Mouse (Mus musculus): Measurements from ENCODE around the gene Tnni2.

The Tnni2 gene

DNA sequence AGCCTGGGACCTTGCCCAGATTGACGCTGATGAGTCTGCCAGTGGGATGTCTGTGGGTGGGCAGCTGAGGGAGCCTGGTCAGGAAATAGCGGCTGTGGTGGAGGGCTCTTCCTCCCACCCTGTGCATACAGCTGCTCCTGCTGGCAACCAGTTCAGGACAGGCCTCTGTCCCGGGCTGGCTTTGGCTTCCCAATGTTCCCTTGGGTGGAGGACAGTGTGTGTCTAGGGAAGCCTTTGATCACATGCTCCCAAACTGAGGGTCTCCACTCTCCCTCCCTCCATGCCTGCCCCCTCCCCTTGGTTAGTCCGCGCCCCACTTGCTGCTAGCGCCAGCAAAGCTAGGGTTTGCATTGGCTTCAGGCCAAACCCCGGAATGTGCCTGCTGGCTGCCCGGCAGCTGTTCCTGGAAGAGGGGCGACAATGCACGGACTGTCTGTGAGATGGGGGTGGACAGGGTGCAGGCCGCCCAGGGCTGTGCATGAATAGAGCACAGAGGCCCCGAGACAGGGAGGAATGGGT lies 11.4 kb upstream of the Tnni2 start:
- CTCF ChIA-PET = interaction anchor here (1.5 kb wide), 1 partner anchor 96 kb away, joined by 4 read pairs; no protein-coding TSS in a partner anchor

DNA sequence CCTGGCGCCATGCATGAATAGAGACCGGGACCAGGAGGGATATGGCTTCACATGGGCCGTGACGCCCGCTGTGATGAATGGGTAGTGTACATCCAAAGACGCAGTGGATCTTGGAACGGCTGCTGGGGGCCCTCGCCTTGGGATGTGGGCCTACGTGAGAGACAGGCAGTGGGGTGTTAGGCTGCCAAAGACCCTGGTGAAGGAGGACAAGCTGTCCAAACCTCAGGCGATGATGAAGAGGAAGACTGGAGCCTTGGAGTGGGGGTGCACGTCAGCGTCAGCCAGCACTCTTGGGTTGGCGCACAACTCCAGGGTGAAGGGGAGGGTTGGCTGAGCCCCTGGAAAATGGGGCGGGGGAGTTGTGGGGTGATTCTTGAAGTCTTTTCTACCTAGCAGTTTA lies 10.5 kb upstream of the Tnni2 start:
- CTCF ChIA-PET = interaction anchor here (0.5 kb wide), 1 partner anchor 292 kb away, joined by 3 read pairs; no protein-coding TSS in a partner anchor

DNA sequence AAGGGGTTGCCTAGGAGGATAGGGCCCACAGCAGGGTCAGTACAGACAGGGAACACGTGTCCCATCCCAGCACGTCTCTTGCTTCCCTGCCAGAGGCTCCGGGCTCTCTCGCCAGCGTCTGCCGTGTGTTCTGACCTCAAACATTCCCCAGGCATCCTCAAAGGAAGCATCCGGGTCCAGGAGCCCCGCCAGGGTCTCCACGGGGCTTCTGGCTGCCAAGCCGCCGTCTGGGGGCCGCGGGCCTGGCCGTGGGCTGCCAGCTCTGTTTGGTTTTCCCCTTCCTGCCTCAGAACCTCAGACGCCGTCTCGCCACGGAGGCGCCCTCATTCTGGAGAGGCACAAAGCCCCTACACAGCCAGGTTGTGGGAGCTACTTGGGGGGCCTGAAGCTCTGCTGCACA lies 8.0 kb upstream of the Tnni2 start:
- CTCF ChIA-PET = no interaction called here

DNA sequence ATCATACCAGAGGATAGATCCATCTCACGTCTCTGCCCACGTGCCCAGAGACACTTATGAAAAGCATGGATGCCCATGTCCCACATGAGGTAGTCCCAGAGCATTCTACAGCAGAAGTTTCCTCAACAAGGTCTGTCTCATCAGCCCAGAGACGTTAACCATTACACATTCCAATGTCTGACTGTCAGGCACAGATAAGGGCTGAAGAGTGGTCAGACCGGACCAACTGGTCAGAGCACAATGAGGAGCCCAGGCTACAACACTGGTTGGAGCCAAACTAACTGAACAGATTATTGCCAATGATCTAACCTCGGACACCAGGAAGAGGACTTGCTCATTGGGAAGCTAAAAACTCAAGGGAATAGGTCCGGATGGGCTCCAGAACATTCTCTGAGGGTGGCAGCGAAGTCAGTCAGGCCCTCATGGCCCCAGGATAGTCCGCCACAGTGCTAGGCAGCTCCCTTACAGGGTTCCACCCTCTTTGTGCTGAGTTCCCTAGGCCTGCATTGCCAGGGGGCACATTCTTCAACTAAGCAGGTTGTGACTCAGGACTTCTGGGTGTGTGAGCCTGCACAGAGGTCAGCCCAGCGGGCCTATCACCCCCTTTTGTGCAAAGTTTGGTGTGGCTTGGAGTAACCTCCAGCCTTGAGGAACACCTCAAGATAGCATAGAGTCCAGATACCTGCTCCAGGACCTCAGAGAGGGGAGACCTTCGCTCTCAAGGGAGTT lies 7.3 kb upstream of the Tnni2 start, which contains the start of gene Syt8:
Gene Syt8, plus strand, starts transcription at position 714 of the 729 bp plus-strand sequence.
- CTCF ChIA-PET = no interaction called here

DNA sequence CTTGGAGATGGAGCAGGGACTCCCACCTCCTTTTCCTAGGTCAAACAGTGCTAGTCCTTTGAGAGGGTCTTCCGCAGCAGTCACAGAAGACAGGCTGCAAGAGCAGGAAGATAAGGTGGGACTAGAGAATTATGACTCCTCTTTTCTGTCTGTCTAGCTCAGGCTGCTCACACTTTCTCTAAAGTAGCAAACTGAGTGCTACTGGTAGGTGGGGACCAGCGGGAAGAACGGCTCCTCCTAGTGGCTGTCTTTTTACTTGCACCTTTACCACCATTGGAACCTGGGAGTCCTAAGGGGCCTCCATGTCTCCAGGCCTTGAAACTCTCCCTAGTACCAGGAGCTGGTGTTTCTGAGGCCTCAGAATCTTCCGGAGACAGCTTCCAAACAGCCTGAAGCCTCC lies 6.1 kb upstream of the Tnni2 start:
- CTCF ChIA-PET = interaction anchor here (1.1 to 1.3 kb wide), 3 partner anchors 12 to 105 kb away, joined by 3 to 6 read pairs (median 4); no protein-coding TSS in a partner anchor

DNA sequence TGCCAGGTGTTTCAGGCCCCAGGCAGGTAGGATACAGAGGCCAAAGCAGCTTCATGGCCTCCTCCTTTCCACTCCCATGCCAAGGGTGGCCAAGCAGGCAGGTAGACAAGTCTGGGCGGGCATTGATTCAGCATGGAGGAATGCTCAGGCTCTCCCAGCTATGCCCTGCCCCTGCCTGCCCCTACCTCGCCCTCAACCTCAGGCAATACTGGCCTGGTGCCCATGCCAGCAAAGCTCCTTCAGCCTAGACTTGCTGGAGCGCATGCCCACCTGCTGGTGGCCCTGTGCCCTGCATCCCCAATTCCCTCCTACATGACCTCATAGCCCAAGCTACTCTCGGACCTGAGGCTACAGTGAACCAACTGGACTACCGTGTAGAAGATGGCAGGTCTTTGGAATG lies 4.3 kb upstream of the Tnni2 start:
- CTCF ChIA-PET = interaction anchor here (0.6 to 1.4 kb wide), 3 partner anchors 40 to 1549 kb away, joined by 4 to 10 read pairs (median 4); no protein-coding TSS in a partner anchor

DNA sequence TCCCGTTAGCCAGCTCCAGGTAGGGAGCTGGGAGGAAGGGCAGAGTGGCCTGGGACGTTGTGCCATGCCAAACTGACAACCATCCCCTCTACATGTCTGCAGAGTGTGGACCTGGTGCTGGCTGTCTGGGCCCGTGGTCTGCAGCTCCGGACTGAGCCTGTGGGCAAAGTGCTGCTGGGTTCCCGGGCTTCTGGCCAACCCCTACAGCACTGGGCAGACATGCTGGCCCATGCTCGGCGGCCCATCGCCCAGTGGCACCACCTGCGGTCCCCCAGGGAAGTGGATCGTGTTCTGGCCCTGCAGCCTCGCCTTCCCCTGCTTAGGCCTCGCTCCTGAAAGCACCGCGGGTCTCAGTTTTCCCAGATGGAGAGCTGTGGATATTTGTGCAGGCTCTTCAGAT lies 1.6 kb upstream of the Tnni2 start:
- CTCF ChIA-PET = interaction anchor here (0.6 to 2.1 kb wide), 6 partner anchors 19 to 143 kb away, joined by 3 to 11 read pairs (median 6); partner anchors contain the start of gene Tnnt3

DNA sequence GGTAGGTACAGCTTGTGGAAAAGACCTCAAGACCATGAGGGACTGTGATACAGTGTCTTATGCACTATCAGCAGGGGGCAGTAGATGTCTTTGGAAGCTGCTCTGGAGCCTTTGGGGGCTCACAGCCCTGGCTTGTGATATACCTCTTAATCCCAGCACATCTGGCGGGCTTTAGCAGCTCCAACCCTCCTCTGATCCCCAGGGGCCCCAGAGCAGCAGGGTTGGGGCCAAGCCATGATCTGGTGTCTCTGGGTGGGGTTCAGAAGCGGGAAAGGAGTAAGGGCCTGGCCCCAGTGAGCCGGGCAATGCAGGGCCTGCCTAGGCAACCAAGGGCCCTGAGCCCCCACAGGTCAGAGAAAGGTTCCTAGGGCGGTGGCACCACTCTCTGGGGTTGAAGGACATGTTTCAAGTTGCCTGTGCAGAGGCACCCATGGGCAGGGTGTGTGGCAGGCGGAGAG lies 922 bp upstream of the Tnni2 start:
- CTCF ChIA-PET = interaction anchor here (0.6 to 2.1 kb wide), 6 partner anchors 14 to 107 kb away, joined by 3 to 11 read pairs (median 6); partner anchors contain the start of gene Tnnt3

DNA sequence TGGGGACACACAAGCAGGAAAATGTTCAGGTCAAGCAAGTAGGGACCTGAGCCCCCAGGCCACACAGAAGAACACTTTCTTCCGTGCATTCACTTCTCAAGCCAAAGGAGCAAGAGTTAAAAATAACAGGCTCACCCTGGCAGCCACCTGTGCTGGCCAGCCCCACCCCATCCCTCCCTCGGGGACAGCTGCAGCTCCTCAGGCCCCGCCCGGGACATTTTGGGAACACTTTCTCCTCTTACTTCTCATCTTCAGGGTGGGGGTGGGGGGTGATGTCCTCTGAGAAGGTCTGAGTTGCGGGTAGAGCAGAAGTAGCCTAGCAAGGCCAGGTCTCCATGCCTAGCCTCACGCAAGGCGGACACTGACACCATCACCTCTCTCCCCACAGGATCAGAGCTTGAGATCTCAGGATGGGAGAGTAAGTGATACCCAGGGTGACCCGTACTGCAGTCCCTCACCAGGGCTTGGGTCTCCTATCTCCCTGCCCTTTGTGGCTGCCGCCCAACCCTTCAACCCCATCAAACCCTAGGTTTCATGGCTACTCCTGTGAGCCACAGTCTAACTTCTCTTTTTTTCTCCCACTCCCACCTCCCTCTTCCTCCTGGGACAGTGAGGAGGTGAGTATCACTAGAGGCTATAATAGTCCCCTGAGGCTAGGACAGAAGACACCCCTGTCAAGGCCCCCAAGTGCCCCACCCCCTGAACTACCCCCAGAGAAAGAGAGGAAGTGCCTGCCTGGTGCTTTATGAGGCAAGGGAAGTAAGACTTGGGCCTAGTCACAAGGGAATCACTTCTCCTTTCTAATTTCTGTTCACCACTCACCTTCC lies 686 bp downstream of the Tnni2 start:
- CTCF ChIA-PET = interaction anchor here (1.0 to 2.1 kb wide), 2 partner anchors 53 to 55 kb away, joined by 3 to 11 read pairs; no protein-coding TSS in a partner anchor

DNA sequence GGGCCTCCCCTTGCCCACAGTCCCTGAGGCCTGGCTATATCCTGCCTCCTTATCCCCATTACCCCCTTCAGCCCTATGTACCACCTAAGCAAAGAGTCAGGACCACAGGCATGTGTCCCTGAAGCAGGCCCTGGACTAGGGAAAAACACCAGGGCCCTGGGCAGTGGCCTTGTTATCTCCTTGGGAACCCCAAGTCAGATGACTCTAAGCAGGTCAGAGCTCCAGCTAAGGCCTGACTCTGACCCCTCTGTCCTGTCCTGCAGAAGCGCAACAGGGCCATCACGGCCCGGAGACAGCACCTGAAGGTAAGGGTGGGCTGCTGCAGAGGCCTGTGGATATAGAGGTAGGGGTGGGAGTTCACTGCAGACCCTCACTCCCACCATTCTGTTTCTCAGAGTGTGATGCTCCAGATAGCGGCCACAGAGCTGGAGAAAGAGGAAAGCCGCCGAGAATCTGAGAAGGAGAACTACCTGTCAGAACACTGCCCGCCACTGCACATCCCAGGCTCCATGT lies 1.4 kb downstream of the Tnni2 start:
- CTCF ChIA-PET = interaction anchor here (0.6 to 1.0 kb wide), 2 partner anchors 17 to 52 kb away, joined by 3 to 6 read pairs; partner anchors contain the start of gene Lsp1

DNA sequence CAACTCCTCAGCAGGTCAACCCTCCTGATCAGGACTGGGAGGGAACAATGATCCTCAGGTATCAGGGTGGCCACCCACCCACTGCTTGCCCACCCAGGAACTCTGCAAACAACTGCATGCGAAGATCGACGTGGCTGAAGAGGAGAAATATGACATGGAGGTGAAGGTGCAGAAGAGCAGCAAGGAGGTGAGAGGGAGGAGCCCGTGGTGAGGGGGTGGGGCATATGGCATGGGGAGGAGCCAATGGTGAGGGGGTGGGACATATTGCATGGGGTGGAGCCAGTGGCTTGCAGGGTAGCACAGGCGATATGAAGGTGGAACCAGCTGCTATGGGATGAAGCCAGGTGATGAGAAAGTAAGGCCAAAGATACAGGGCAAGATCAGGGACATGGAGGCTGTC lies 1.9 kb downstream of the Tnni2 start:
- CTCF ChIA-PET = interaction anchor here (0.6 kb wide), 1 partner anchor 17 kb away, joined by 6 read pairs; the partner anchor contains the start of gene Lsp1

DNA sequence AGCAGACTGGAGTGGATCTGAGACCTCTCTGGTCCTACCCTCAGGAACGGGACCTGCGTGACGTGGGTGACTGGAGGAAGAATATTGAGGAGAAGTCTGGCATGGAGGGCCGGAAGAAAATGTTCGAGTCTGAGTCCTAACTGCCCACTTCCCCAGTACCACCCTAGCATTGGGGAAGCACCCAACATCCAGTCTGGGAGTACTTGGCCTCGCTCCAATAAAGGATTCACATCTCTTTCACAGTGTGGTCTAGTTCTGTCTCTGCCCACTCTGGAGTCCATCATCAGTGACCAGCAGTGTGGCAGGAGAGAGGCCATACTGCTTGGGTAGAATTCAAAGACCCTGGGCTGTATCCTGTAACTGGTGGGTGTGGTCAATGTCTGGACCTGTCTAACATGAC lies 2.6 kb downstream of the Tnni2 start:
- CTCF ChIA-PET = no interaction called here

DNA sequence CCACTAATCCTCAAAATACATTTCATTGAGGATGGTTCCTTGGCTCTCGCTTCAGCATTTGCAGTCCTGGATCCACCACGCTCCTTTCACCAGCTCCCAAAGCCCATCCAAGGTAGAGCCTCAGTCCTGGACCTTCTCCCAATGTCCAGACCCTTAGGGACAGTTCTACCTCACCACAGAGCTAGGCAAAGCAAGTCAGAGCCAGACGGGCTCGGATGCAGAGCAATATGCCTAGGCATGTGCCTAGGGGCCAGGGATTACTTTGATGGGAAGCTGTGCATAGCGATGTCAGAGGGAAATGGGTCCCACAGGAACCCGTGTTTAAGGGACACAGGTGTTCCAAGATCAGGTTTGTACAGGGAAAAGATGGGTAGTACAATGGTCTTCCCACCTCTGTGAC lies 3.7 kb downstream of the Tnni2 start:
- CTCF ChIA-PET = interaction anchor here (1.3 kb wide), 1 partner anchor 50 kb away, joined by 4 read pairs; no protein-coding TSS in a partner anchor

DNA sequence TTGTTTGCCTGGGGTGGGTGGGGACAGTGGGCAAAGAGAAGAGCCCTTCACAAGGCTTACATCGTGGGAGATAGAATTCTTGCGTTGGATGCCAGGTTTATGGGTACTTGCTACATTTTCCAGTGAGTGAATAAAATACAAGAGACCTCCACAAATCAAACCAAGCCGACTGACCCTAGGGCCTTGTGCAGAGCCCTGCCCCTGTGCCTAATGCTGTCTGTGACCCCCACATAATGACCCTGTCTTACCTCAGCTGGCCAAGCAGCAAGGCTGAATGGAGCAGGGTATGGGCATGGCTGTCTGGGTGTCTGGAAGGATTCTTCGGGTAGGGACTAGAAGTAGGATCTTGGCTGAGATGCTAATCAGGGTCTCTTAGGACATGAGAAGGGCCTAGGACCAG lies 4.7 kb downstream of the Tnni2 start:
- CTCF ChIA-PET = no interaction called here

DNA sequence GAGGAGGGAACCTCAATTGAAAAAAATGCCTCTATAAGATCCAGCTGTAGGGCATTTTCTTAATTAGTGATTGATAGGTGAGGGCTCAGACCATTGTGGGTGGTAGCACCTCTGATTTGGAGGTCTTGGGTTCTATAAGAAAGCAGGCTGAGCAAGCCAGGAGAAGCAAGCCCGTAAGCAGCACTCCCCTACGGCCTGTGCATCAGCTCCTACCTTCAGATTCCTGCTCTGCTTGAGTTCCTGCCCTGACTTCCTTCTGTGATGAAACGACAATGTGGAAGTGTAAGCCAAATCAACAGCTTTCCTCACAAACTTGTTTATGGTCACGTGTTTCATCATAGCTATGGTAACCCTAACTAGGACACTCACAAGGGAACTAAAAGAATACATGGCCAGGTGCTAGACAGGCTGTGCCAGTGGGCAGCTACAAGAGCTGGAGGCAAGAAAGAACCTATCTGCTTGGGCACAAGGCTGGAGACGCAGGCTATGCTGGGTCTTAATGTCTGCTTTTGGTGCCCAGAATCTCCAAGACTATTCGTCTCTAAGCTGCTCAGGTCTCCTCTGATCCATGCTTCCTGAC lies 7.5 kb downstream of the Tnni2 start:
- CTCF ChIA-PET = interaction anchor here (0.9 kb wide), 1 partner anchor 115 kb away, joined by 3 read pairs; no protein-coding TSS in a partner anchor

DNA sequence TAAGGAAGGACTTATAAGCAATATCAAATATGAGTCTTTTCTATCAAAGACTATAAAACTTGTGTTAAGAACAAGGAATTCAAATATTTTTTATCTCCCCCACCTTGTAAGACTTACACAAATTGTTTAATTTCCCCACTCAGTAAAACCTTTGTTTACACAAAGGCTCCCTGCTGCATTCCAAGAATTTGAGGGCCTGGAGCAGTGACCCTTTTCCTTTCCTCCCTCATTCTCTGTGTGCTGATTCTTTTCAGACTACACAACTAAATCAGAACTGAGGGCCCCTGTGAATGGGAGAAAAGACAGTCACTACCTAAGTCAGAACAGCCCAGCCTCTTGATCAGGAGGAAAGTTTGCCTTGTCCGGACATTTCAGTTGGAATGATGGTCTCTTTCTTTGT lies 13.1 kb downstream of the Tnni2 start:
- CTCF ChIA-PET = no interaction called here

DNA sequence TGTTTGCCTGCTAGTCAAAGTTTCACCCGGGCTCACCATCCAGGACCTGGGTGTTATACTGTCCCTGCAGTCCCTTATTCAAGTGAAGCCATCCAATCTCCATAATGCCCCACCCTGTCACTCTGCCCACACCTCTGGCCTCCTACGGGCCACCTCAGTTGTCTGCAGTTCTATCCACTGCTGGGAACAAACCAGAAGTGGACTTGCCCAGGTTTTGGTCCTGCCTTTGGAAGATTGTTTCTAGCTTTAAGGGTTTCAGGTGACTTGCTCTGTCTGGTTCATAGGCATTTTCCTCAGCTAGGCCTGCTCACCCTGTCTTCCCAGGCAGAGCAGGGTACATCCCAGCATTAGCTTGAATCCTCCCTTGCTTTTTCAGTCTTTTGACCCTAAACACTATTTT lies 13.6 kb downstream of the Tnni2 start:
- CTCF ChIA-PET = no interaction called here

DNA sequence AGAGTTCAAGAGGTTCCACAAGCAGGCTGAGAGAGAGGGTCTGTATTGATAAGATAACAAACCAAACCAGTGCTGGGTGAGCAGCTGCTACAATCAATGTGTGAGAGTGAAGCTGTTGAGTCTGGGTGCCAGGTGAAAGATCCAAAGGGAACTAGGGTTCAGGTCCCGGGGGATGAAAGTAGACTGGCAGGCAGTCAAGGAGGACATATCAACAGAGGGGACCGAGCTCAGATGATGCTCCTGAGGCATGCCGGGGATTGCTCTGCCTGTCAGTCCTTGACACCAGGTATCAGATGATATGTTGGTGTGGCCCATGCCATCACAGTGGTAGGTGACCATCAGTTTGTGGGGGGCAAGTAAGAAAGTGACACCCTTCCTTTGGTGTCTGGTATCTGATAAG lies 15.2 kb downstream of the Tnni2 start:
- CTCF ChIA-PET = no interaction called here

DNA sequence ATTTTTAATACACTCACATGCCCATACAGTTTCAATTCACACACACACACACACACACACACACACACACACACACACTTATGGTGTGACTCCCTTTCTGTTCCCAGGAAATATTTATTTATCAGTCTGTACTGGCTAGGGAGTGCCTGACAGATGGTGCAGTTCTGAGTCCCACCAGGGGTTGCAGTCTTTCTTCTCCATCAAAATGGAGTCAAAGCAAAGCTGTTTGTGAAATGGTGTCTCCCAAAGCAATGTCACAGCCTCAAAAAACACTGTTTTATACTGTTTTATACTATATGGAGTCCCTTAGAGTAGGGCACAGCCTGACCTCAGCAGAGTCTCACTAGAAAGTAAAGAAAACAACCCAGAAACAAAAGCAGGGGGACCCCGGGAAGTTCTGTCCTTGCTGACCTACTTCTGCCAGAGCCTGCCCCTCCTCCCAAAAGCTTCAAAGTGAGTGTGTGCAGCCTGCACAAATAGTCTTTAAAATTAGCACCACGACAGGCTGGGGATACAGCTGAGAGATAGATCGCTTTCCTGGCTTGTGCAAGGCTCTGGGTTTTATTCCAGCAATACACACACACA lies 15.7 kb downstream of the Tnni2 start:
- CTCF ChIA-PET = no interaction called here

DNA sequence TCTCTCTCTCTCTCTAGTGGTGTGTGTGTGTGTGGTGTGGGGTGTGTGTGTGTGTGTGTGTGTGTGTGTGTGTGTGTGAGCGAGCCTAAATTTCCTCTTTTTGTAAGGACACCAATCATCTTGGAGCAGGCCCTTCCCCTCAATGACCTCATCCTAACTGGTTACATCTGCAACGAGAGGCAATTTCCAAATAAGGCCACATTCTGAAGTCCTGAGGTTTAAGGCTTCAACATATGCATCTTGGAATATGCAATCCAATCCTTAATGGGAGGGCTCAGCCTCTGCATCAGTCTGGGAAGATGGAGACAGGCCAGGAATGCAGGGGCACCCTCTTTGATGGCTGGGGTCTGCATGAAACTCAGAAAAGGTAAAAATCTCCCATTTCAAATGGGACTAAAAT lies 16.4 kb downstream of the Tnni2 start:
- CTCF ChIA-PET = interaction anchor here (0.8 kb wide), 1 partner anchor 45 kb away, joined by 13 read pairs; no protein-coding TSS in a partner anchor

Data from spleen, embryonic (tissue).